21 mouse cellular contexts compared by ENCODE assay signal in the genomic region with DNA sequence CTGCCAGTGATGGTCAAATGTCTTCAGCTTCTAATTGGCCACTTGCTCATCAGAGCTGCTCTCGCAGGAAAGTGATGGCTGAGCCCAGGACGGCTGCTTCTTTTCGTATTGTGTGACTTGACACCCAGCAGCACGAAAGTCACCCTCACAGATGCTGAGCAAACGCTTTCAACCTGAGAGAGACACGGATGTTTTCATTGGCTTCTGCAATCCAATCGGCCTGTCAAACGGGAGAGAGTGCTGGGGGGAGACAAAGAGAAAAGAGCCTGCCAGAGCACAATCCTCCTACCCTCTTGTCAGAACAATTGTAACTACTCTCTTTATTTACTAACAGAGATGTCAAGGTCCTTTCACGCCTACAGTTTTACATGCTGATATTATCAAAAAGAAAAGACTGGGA.
A peak's percentile ranks its signal among the peaks of the same experiment; 100 is the strongest.
DNase-seq lines count a peak whose midpoint lies in the region; ATAC-seq and TF ChIP-seq lines count a peak whose summit lies in the region.
"Had no signal": no experiment of that assay in that cellular context is flagged by ENCODE, and none has a peak within 500 bp of the region (broad histone marks: within the 10 kb centered on the region; RNA-seq: fewer than 3 reads in every experiment).

No protein-coding gene starts in this region.

- no peaks in the 10 kb centered on the region for H3K4me1 ChIP-seq in forebrain, postnatal 0 days (ENCODE audit: insufficient read depth)
- H3K4me1 ChIP-seq in forebrain, embryonic 16.5 days (replicated peaks; ENCODE audit: control insufficient read depth, insufficient read depth, low read length) = no peaks in the 10 kb centered on the region
- H3K4me1 ChIP-seq in kidney, postnatal 0 days (replicated peaks; ENCODE audit: insufficient read depth, low read length) = no peaks in the 10 kb centered on the region
- no peaks in the 10 kb centered on the region for H3K4me1 ChIP-seq in midbrain, embryonic 15.5 days
- H3K4me1 ChIP-seq: embryonic facial prominence, embryonic 10.5 days; forebrain, embryonic 10.5 days; heart, embryonic 13.5 days; hindbrain, embryonic 15.5 days; intestine, embryonic 15.5 days had no signal

- no peak overlapping the region for H3K27ac ChIP-seq in forebrain, postnatal 0 days (ENCODE audit: low read depth, low read length)
- no peak overlapping the region for H3K27ac ChIP-seq in forebrain, embryonic 16.5 days (ENCODE audit: low read length)
- no peak overlapping the region for H3K27ac ChIP-seq in kidney, postnatal 0 days
- no peak overlapping the region for H3K27ac ChIP-seq in midbrain, embryonic 15.5 days
- H3K27ac ChIP-seq: embryonic facial prominence, embryonic 10.5 days; forebrain, embryonic 10.5 days; gastrocnemius, adult 2 months; heart, embryonic 13.5 days; hindbrain, embryonic 15.5 days; intestine, embryonic 15.5 days had no signal

- no peaks in the 10 kb centered on the region for H3K9me3 ChIP-seq in forebrain, postnatal 0 days (ENCODE audit: low read length)
- H3K9me3 ChIP-seq in forebrain, embryonic 16.5 days (ENCODE audit: control insufficient read depth, low read length) = no peaks in the 10 kb centered on the region
- no peaks in the 10 kb centered on the region for H3K9me3 ChIP-seq in kidney, postnatal 0 days (replicated peaks; ENCODE audit: low read length)
- H3K9me3 ChIP-seq in midbrain, embryonic 15.5 days = no peaks in the 10 kb centered on the region
- H3K9me3 ChIP-seq: embryonic facial prominence, embryonic 10.5 days; forebrain, embryonic 10.5 days; heart, embryonic 13.5 days; hindbrain, embryonic 15.5 days; intestine, embryonic 15.5 days had no signal

- H3K4me3 ChIP-seq in forebrain, postnatal 0 days (ENCODE audit: low read depth, low read length) = no peak overlapping the region
- H3K4me3 ChIP-seq in forebrain, embryonic 16.5 days (replicated peaks; ENCODE audit: low read length) = no peak overlapping the region
- no peak overlapping the region for H3K4me3 ChIP-seq in kidney, postnatal 0 days (replicated peaks; ENCODE audit: low read depth, low read length)
- H3K4me3 ChIP-seq in midbrain, embryonic 15.5 days = no peak overlapping the region
- H3K4me3 ChIP-seq: embryonic facial prominence, embryonic 10.5 days; forebrain, embryonic 10.5 days; gastrocnemius, adult 2 months; heart, embryonic 13.5 days; hindbrain, embryonic 15.5 days; intestine, embryonic 15.5 days had no signal

- no peak for DNase-seq in forebrain, postnatal 0 days
- peak; percentile 8 for DNase-seq in kidney, postnatal 0 days (ENCODE audit: low spot score)
- no peak for DNase-seq in kidney, postnatal 4 days
- peak; percentile 38 for DNase-seq in Muller cell, postnatal 12 days (ENCODE audit: inconsistent ontology term)
- DNase-seq: adrenal gland, postnatal 14 days; cerebellum, adult 2 months; cerebellum, postnatal 10 days; gastrocnemius, adult 2 months; gastrocnemius, postnatal 36 days; heart, adult 11 months; heart, postnatal 36 days had no signal

- no peak overlapping the region for H3K4me2 ChIP-seq in forebrain, postnatal 0 days (ENCODE audit: low read depth)
- no peak overlapping the region for H3K4me2 ChIP-seq in forebrain, embryonic 16.5 days (ENCODE audit: low read length)
- H3K4me2 ChIP-seq in kidney, postnatal 0 days (ENCODE audit: low read length) = no peak overlapping the region
- H3K4me2 ChIP-seq in midbrain, embryonic 15.5 days = no peak overlapping the region
- H3K4me2 ChIP-seq: heart, embryonic 13.5 days; hindbrain, embryonic 15.5 days; intestine, embryonic 15.5 days had no signal

- no peaks in the 10 kb centered on the region for H3K27me3 ChIP-seq in forebrain, postnatal 0 days (ENCODE audit: insufficient read depth, low read length)
- H3K27me3 ChIP-seq in forebrain, embryonic 16.5 days (replicated peaks; ENCODE audit: control insufficient read depth, insufficient read depth, low read length) = no peaks in the 10 kb centered on the region
- H3K27me3 ChIP-seq in kidney, postnatal 0 days (ENCODE audit: insufficient read depth, low read length) = no peaks in the 10 kb centered on the region
- no peaks in the 10 kb centered on the region for H3K27me3 ChIP-seq in midbrain, embryonic 15.5 days (replicated peaks)
- H3K27me3 ChIP-seq: heart, embryonic 13.5 days; hindbrain, embryonic 15.5 days; intestine, embryonic 15.5 days had no signal

- ATAC-seq in forebrain, postnatal 0 days = peak; percentile 42; the same call in 1 of the 2 replicates
- ATAC-seq in forebrain, embryonic 16.5 days = no peak
- ATAC-seq in kidney, postnatal 0 days (replicated peaks; ENCODE audit: low FRiP score, low read depth) = no peak
- ATAC-seq in midbrain, embryonic 15.5 days (replicated peaks) = peak; percentile 55; the same call in 1 of the 2 replicates
- ATAC-seq in inflammation-experienced regulatory T-cells, adult 6 months = no peak
- ATAC-seq: activated CD4-positive, CD25-positive, alpha-beta regulatory T cell, adult 4 months; intestine, embryonic 15.5 days; Patski had no signal

- no peak overlapping the region for H3K9ac ChIP-seq in forebrain, postnatal 0 days
- no peak overlapping the region for H3K9ac ChIP-seq in forebrain, embryonic 16.5 days (replicated peaks; ENCODE audit: low read depth, low read length)
- H3K9ac ChIP-seq in kidney, postnatal 0 days (ENCODE audit: low read depth, low read length) = no peak overlapping the region
- H3K9ac ChIP-seq in midbrain, embryonic 15.5 days = no peak overlapping the region
- H3K9ac ChIP-seq: heart, embryonic 13.5 days; hindbrain, embryonic 15.5 days; intestine, embryonic 15.5 days had no signal

- H3K36me3 ChIP-seq in forebrain, postnatal 0 days (ENCODE audit: insufficient read depth) = no peaks in the 10 kb centered on the region
- H3K36me3 ChIP-seq in forebrain, embryonic 16.5 days (ENCODE audit: control insufficient read depth, insufficient read depth) = no peaks in the 10 kb centered on the region
- H3K36me3 ChIP-seq in kidney, postnatal 0 days (ENCODE audit: insufficient read depth, low read length) = no peaks in the 10 kb centered on the region
- no peaks in the 10 kb centered on the region for H3K36me3 ChIP-seq in midbrain, embryonic 15.5 days (replicated peaks)
- H3K36me3 ChIP-seq: embryonic facial prominence, embryonic 10.5 days; forebrain, embryonic 10.5 days; heart, embryonic 13.5 days; hindbrain, embryonic 15.5 days; intestine, embryonic 15.5 days had no signal

- 40% methylated on average over 9 of the region's 9 CpGs for WGBS in forebrain, postnatal 0 days
- 41% methylated on average over 9 of the region's 9 CpGs for WGBS in forebrain, embryonic 16.5 days
- WGBS in kidney, postnatal 0 days = 19% methylated on average over 9 of the region's 9 CpGs
- WGBS in midbrain, embryonic 15.5 days = 25% methylated on average over 9 of the region's 9 CpGs

- no peak for TF ChIP-seq CTCF in forebrain, postnatal 0 days (IDR thresholded peaks at IDR 0.05; ENCODE audit: low read depth)
- TF ChIP-seq CTCF in kidney, postnatal 0 days (IDR thresholded peaks at IDR 0.05; ENCODE audit: low read depth) = no peak

Comparison
In these comparisons a context has a peak if more than half of its experiments do, and no peak if none do; other contexts are left out.
1. ATAC-seq: peak in forebrain, postnatal 0 days (single experiment) and midbrain, embryonic 15.5 days (single experiment); none in forebrain, embryonic 16.5 days (single experiment), kidney, postnatal 0 days (single experiment) and inflammation-experienced regulatory T-cells, adult 6 months (single experiment).
2. DNase-seq: peak in kidney, postnatal 0 days (single experiment) and Muller cell, postnatal 12 days (single experiment); none in forebrain, postnatal 0 days (single experiment) and kidney, postnatal 4 days (0 of 2).